Mouse (Mus musculus): Measurements from ENCODE around the gene Ndufb10. TPM values are rescaled to one million over a fixed set of nuclear protein-coding genes. Genes with fewer than 3 reads are reported as not detected.
A peak's percentile ranks its signal among the peaks of the same experiment; 100 is the strongest.

Ndufb10 gene
- polyA plus RNA-seq, 2 experiments = 178 to 237 TPM

- Histone ChIP-seq H3K4me2 (replicated peaks; ENCODE audit: low read depth, low read length, severe bottlenecking) (no peak overlapping the region), H3K36me3 (ENCODE audit: control insufficient read depth, insufficient read depth, low read length) (peaks cover 2% of the 10 kb centered on the region; the same call in 1 of the 2 replicates), H3K4me3 (replicated peaks; ENCODE audit: low read length) (no peak overlapping the region), H3K9ac (ENCODE audit: low read depth, low read length, severe bottlenecking) (no peak overlapping the region), H3K9me3 (ENCODE audit: control insufficient read depth, low read length) (no peaks in the 10 kb centered on the region), H3K4me1 (ENCODE audit: control insufficient read depth, insufficient read depth, low read length) (no peaks in the 10 kb centered on the region; the same call in 1 of the 2 replicates), H3K27ac (replicated peaks; ENCODE audit: low read depth, low read length) (no peak overlapping the region), H3K27me3 (ENCODE audit: control insufficient read depth, insufficient read depth, low read length) (peaks cover 7% of the 10 kb centered on the region)
- ATAC-seq (ENCODE audit: low FRiP score, low read depth) (peak; percentile 80), DNase-seq (ENCODE audit: low spot score) (peak; percentile 96)
- no peak for TF ChIP-seq POLR2A (IDR thresholded peaks at IDR 0.05; ENCODE audit: borderline replicate concordance, extremely low read depth, insufficient read depth, insufficient read length)
- WGBS = 17% methylated on average over 7 of the region's 7 CpGs
Observed at GRCm38 (mm10) chr17:24745526-24746497, 21.5 kb upstream of the Ndufb10 start.

GRCm38 (mm10) chr17:24744381-24744780, 20.1 kb upstream of the Ndufb10 start:
- 70% methylated on average over 3 of the region's 3 CpGs for WGBS
- no peaks in the 10 kb centered on the region; the same call in 1 of the 2 replicates for H3K4me1 ChIP-seq (ENCODE audit: control insufficient read depth, insufficient read depth, low read length)
- no peaks in the 10 kb centered on the region for H3K27me3 ChIP-seq (ENCODE audit: control insufficient read depth, insufficient read depth, low read length)
- H3K4me2 ChIP-seq (replicated peaks; ENCODE audit: low read depth, low read length, severe bottlenecking) = no peak overlapping the region
- no peaks in the 10 kb centered on the region for H3K9me3 ChIP-seq (ENCODE audit: control insufficient read depth, low read length)
- no peak overlapping the region for H3K27ac ChIP-seq (replicated peaks; ENCODE audit: low read depth, low read length)
- no peak overlapping the region for H3K9ac ChIP-seq (ENCODE audit: low read depth, low read length, severe bottlenecking)
- no peak for DNase-seq (ENCODE audit: low spot score)
- no peak for ATAC-seq (ENCODE audit: low FRiP score, low read depth)
- H3K4me3 ChIP-seq (replicated peaks; ENCODE audit: low read length) = no peak overlapping the region
- H3K36me3 ChIP-seq (ENCODE audit: control insufficient read depth, insufficient read depth, low read length) = peaks cover 9% of the 10 kb centered on the region; the same call in 1 of the 2 replicates
- no peak for TF ChIP-seq POLR2A (IDR thresholded peaks at IDR 0.05; ENCODE audit: borderline replicate concordance, extremely low read depth, insufficient read depth, insufficient read length)

- no peak for TF ChIP-seq POLR2A (IDR thresholded peaks at IDR 0.05; ENCODE audit: borderline replicate concordance, extremely low read depth, insufficient read depth, insufficient read length)
- Histone ChIP-seq H3K4me1 (ENCODE audit: control insufficient read depth, insufficient read depth, low read length) (no peaks in the 10 kb centered on the region; the same call in 1 of the 2 replicates), H3K27ac (replicated peaks; ENCODE audit: low read depth, low read length) (no peak overlapping the region), H3K27me3 (ENCODE audit: control insufficient read depth, insufficient read depth, low read length) (no peaks in the 10 kb centered on the region), H3K4me3 (replicated peaks; ENCODE audit: low read length) (no peak overlapping the region), H3K4me2 (replicated peaks; ENCODE audit: low read depth, low read length, severe bottlenecking) (no peak overlapping the region), H3K9me3 (ENCODE audit: control insufficient read depth, low read length) (no peaks in the 10 kb centered on the region), H3K36me3 (ENCODE audit: control insufficient read depth, insufficient read depth, low read length) (peaks cover 9% of the 10 kb centered on the region; the same call in 1 of the 2 replicates), H3K9ac (ENCODE audit: low read depth, low read length, severe bottlenecking) (no peak overlapping the region)
- no peak for DNase-seq (ENCODE audit: low spot score)
- ATAC-seq (ENCODE audit: low FRiP score, low read depth) = no peak
- WGBS = 71% methylated on average over 5 of the region's 5 CpGs
Observed at GRCm38 (mm10) chr17:24743896-24744295, 19.6 kb upstream of the Ndufb10 start.

- Histone ChIP-seq H3K4me1 (ENCODE audit: control insufficient read depth, insufficient read depth, low read length) (peaks cover 3% of the 10 kb centered on the region; the same call in 1 of the 2 replicates), H3K36me3 (ENCODE audit: control insufficient read depth, insufficient read depth, low read length) (peaks cover 9% of the 10 kb centered on the region; the same call in 1 of the 2 replicates), H3K4me2 (replicated peaks; ENCODE audit: low read depth, low read length, severe bottlenecking) (no peak overlapping the region), H3K4me3 (replicated peaks; ENCODE audit: low read length) (no peak overlapping the region), H3K27me3 (ENCODE audit: control insufficient read depth, insufficient read depth, low read length) (no peaks in the 10 kb centered on the region), H3K27ac (replicated peaks; ENCODE audit: low read depth, low read length) (no peak overlapping the region), H3K9me3 (ENCODE audit: control insufficient read depth, low read length) (no peaks in the 10 kb centered on the region), H3K9ac (ENCODE audit: low read depth, low read length, severe bottlenecking) (no peak overlapping the region)
- DNase-seq (ENCODE audit: low spot score) (no peak), ATAC-seq (ENCODE audit: low FRiP score, low read depth) (no peak)
- WGBS = 82% methylated on average over 8 of the region's 8 CpGs
- TF ChIP-seq POLR2A (IDR thresholded peaks at IDR 0.05; ENCODE audit: borderline replicate concordance, extremely low read depth, insufficient read depth, insufficient read length) = no peak
Observed at GRCm38 (mm10) chr17:24742307-24742706, 18.0 kb upstream of the Ndufb10 start.

- H3K27ac ChIP-seq (replicated peaks; ENCODE audit: low read depth, low read length) = no peak overlapping the region
- H3K9ac ChIP-seq (ENCODE audit: low read depth, low read length, severe bottlenecking) = no peak overlapping the region
- ATAC-seq (ENCODE audit: low FRiP score, low read depth) (no peak), DNase-seq (ENCODE audit: low spot score) (no peak)
- no peaks in the 10 kb centered on the region for H3K27me3 ChIP-seq (ENCODE audit: control insufficient read depth, insufficient read depth, low read length)
- H3K4me3 ChIP-seq (replicated peaks; ENCODE audit: low read length) = no peak overlapping the region
- H3K9me3 ChIP-seq (ENCODE audit: control insufficient read depth, low read length) = no peaks in the 10 kb centered on the region
- peaks cover 10% of the 10 kb centered on the region for H3K4me1 ChIP-seq (ENCODE audit: control insufficient read depth, insufficient read depth, low read length)
- no peak overlapping the region for H3K4me2 ChIP-seq (replicated peaks; ENCODE audit: low read depth, low read length, severe bottlenecking)
- TF ChIP-seq POLR2A (IDR thresholded peaks at IDR 0.05; ENCODE audit: borderline replicate concordance, extremely low read depth, insufficient read depth, insufficient read length) = no peak
- WGBS = 82% methylated on average over 8 of the region's 8 CpGs
- H3K36me3 ChIP-seq (ENCODE audit: control insufficient read depth, insufficient read depth, low read length) = peaks cover 9% of the 10 kb centered on the region; the same call in 1 of the 2 replicates
Observed at GRCm38 (mm10) chr17:24739926-24740325, 15.6 kb upstream of the Ndufb10 start.

Measured in limb, embryonic 14.5 days (tissue).